In genomic region chr2:167459071-167459865, GRCm38 (mm10) we compare ENCODE assay signal across 27 mouse cellular contexts. TPM values are rescaled to one million over a fixed set of nuclear protein-coding genes. Genes with fewer than 3 reads are reported as not detected.
A peak's percentile ranks its signal among the peaks of the same experiment; 100 is the strongest.
DNase-seq lines count a peak whose midpoint lies in the region; ATAC-seq and TF ChIP-seq lines count a peak whose summit lies in the region.
"Had no signal": no experiment of that assay in that cellular context is flagged by ENCODE, and none has a peak within 500 bp of the region (broad histone marks: within the 10 kb centered on the region; RNA-seq: fewer than 3 reads in every experiment).

No protein-coding gene starts in this region.

- ATAC-seq in hindbrain, postnatal 0 days, result peak; percentile 46; the same call in 1 of the 2 replicates
- no peak for ATAC-seq in hindbrain, embryonic 11.5 days (ENCODE audit: low FRiP score)
- ATAC-seq: activated CD4-positive, CD25-positive, alpha-beta regulatory T cell, adult 4 months; forebrain, embryonic 15.5 days; inflammation-experienced regulatory T-cells, adult 6 months had no signal

- H3K36me3 ChIP-seq in hindbrain, postnatal 0 days (ENCODE audit: insufficient read depth, low read length), result peaks cover 7% of the 10 kb centered on the region
- H3K36me3 ChIP-seq in hindbrain, embryonic 11.5 days (ENCODE audit: control insufficient read depth, insufficient read depth, low read length), result peaks cover 4% of the 10 kb centered on the region

- peak overlapping the region; percentile 58; the same call in 1 of the 2 replicates for H3K27ac ChIP-seq in hindbrain, postnatal 0 days
- no peak overlapping the region for H3K27ac ChIP-seq in hindbrain, embryonic 11.5 days (ENCODE audit: low read depth, low read length)
- H3K27ac ChIP-seq: embryonic facial prominence, embryonic 13.5 days; forebrain, embryonic 10.5 days; forebrain, embryonic 15.5 days; hindbrain, embryonic 12.5 days; left cerebral cortex, adult 2 months; limb, embryonic 13.5 days; lung, embryonic 15.5 days; midbrain, embryonic 12.5 days had no signal

- H3K9me3 ChIP-seq in hindbrain, postnatal 0 days (ENCODE audit: low read length), result no peaks in the 10 kb centered on the region
- H3K9me3 ChIP-seq in hindbrain, embryonic 11.5 days (ENCODE audit: control insufficient read depth, low read length), result no peaks in the 10 kb centered on the region
- H3K9me3 ChIP-seq: embryonic facial prominence, embryonic 13.5 days; forebrain, embryonic 10.5 days; forebrain, embryonic 15.5 days; hindbrain, embryonic 12.5 days; limb, embryonic 13.5 days; lung, embryonic 15.5 days; megakaryocyte, embryonic 14.5 days; midbrain, embryonic 12.5 days had no signal

- no peak overlapping the region for H3K4me3 ChIP-seq in hindbrain, postnatal 0 days (ENCODE audit: low read length)
- H3K4me3 ChIP-seq in hindbrain, embryonic 11.5 days (ENCODE audit: low read depth, low read length), result no peak overlapping the region
- H3K4me3 ChIP-seq: embryonic facial prominence, embryonic 13.5 days; forebrain, embryonic 10.5 days; forebrain, embryonic 15.5 days; hindbrain, embryonic 12.5 days; left cerebral cortex, adult 2 months; limb, embryonic 13.5 days; lung, embryonic 15.5 days; megakaryocyte, embryonic 14.5 days; midbrain, embryonic 12.5 days had no signal

- no peak overlapping the region for H3K4me2 ChIP-seq in hindbrain, postnatal 0 days (ENCODE audit: low read depth, low read length)
- H3K4me2 ChIP-seq in hindbrain, embryonic 11.5 days (replicated peaks; ENCODE audit: low read depth, low read length), result no peak overlapping the region
- H3K4me2 ChIP-seq: embryonic facial prominence, embryonic 13.5 days; forebrain, embryonic 15.5 days; hindbrain, embryonic 12.5 days; limb, embryonic 13.5 days; liver, embryonic 11.5 days; lung, embryonic 15.5 days; midbrain, embryonic 12.5 days had no signal

- WGBS in hindbrain, postnatal 0 days, result 82% methylated on average over 6 of the region's 6 CpGs
- 94% methylated on average over 6 of the region's 6 CpGs for WGBS in hindbrain, embryonic 11.5 days

- H3K27me3 ChIP-seq in hindbrain, postnatal 0 days (ENCODE audit: insufficient read depth, low read length), result no peaks in the 10 kb centered on the region
- H3K27me3 ChIP-seq in hindbrain, embryonic 11.5 days (ENCODE audit: control insufficient read depth, insufficient read depth, low read length), result no peaks in the 10 kb centered on the region
- H3K27me3 ChIP-seq: embryonic facial prominence, embryonic 13.5 days; forebrain, embryonic 15.5 days; hindbrain, embryonic 12.5 days; limb, embryonic 13.5 days; lung, embryonic 15.5 days; megakaryocyte, embryonic 14.5 days; midbrain, embryonic 12.5 days had no signal

- DNase-seq in hindbrain, postnatal 0 days (ENCODE audit: low spot score), result peak; percentile 37
- no peak for DNase-seq in hindbrain, embryonic 11.5 days (ENCODE audit: low spot score)
- peak; percentile 91 for DNase-seq in cerebellum, adult 11-12 months
- DNase-seq in cerebellum, adult 8-10 months, result peak; percentile 80
- peak; percentile 84 to 87 for DNase-seq in cerebellum, postnatal 25 days
- no peak for DNase-seq in right cerebral cortex, adult 18-20 months
- DNase-seq in adrenal gland, postnatal 36 days, result no peak
- DNase-seq in neural tube, embryonic 10.5 days (ENCODE audit: extremely low spot score, low spot score), result no peak
- DNase-seq: adrenal gland, adult 2 months; B cell, adult 2 months; heart, postnatal 14 days; kidney, adult 11 months; lung, postnatal 36 days; right cerebral cortex, postnatal 4 days; thymus, postnatal 14 days had no signal

- no peaks in the 10 kb centered on the region for H3K4me1 ChIP-seq in hindbrain, postnatal 0 days (ENCODE audit: insufficient read depth, low read length)
- no peaks in the 10 kb centered on the region for H3K4me1 ChIP-seq in hindbrain, embryonic 11.5 days (replicated peaks; ENCODE audit: control insufficient read depth, insufficient read depth, low read length)
- H3K4me1 ChIP-seq: embryonic facial prominence, embryonic 13.5 days; forebrain, embryonic 10.5 days; forebrain, embryonic 15.5 days; hindbrain, embryonic 12.5 days; limb, embryonic 13.5 days; lung, embryonic 15.5 days; megakaryocyte, embryonic 14.5 days; midbrain, embryonic 12.5 days had no signal

- no peak for TF ChIP-seq CTCF in hindbrain, postnatal 0 days (IDR thresholded peaks at IDR 0.05; ENCODE audit: low read depth)

- no peak overlapping the region for H3K9ac ChIP-seq in hindbrain, postnatal 0 days (replicated peaks; ENCODE audit: low read length)
- no peak overlapping the region for H3K9ac ChIP-seq in hindbrain, embryonic 11.5 days (ENCODE audit: low read depth, low read length)
- H3K9ac ChIP-seq: embryonic facial prominence, embryonic 13.5 days; forebrain, embryonic 15.5 days; hindbrain, embryonic 12.5 days; limb, embryonic 13.5 days; lung, embryonic 15.5 days; midbrain, embryonic 12.5 days had no signal

RNA-seq across cellular contexts. Expression of gene Rnf114, which starts 33.2 kb away (rescaled TPM):
- total RNA-seq in hindbrain, postnatal 0 days (2014; rRNA removed), result 68.7 and 89.6 TPM in 2 replicates
- 79.8 and 85.8 TPM in 2 replicates for polyA plus RNA-seq in hindbrain, postnatal 0 days (2015; fragmentation: Nextera tagmentation; extraction: Ambion mirVana)
- 120 and 140 TPM in 2 replicates for polyA plus RNA-seq in hindbrain, embryonic 11.5 days (2014; fragmentation: Nextera tagmentation; extraction: Ambion mirVana)
- 10 to 100 TPM; 77.1 to 87.6 TPM for total RNA-seq in adrenal gland, postnatal 36 days (2021)

RNA-seq across cellular contexts. Expression of gene Spata2, which starts 33.4 kb away (rescaled TPM):
- 41.3 and 45.6 TPM in 2 replicates for total RNA-seq in hindbrain, postnatal 0 days (2014; rRNA removed)
- polyA plus RNA-seq in hindbrain, postnatal 0 days (2015; fragmentation: Nextera tagmentation; extraction: Ambion mirVana), result 27.6 and 29.4 TPM in 2 replicates
- polyA plus RNA-seq in hindbrain, embryonic 11.5 days (2014; fragmentation: Nextera tagmentation; extraction: Ambion mirVana), result 13.5 and 15.0 TPM in 2 replicates
- 10 to 100 TPM; 39.8 to 43.3 TPM for total RNA-seq in adrenal gland, postnatal 36 days (2021)

RNA-seq across cellular contexts. Expression of gene Slc9a8, which starts 37.8 kb away (rescaled TPM):
- 41.8 and 43.1 TPM in 2 replicates for total RNA-seq in hindbrain, postnatal 0 days (2014; rRNA removed)
- 17.4 and 17.9 TPM in 2 replicates for polyA plus RNA-seq in hindbrain, postnatal 0 days (2015; fragmentation: Nextera tagmentation; extraction: Ambion mirVana)
- 15.7 and 21.8 TPM in 2 replicates for polyA plus RNA-seq in hindbrain, embryonic 11.5 days (2014; fragmentation: Nextera tagmentation; extraction: Ambion mirVana)
- 10 to 100 TPM; 37.4 to 38.3 TPM for total RNA-seq in adrenal gland, postnatal 36 days (2021)

Comparison
In these comparisons a context has a peak if more than half of its experiments do, and no peak if none do; other contexts are left out.
1. DNase-seq: peak in hindbrain, postnatal 0 days (single experiment), cerebellum, adult 11-12 months (single experiment), cerebellum, adult 8-10 months (single experiment) and cerebellum, postnatal 25 days (2 of 2); none in hindbrain, embryonic 11.5 days (single experiment), right cerebral cortex, adult 18-20 months (single experiment), adrenal gland, postnatal 36 days (0 of 2) and neural tube, embryonic 10.5 days (single experiment).